Mouse (Mus musculus): ENCODE measurements around the gene Parp4. TPM values are rescaled to one million over a fixed set of nuclear protein-coding genes. Genes with fewer than 3 reads are reported as not detected.

Parp4 gene
- polyA plus RNA-seq, 1 experiment from 2014 or later, result 10.6 TPM

- Histone ChIP-seq H3K9me3 (ENCODE audit: low read length) (no peaks in the 10 kb centered on the region), H3K27me3 (replicated peaks; ENCODE audit: insufficient read depth, low read length) (no peaks in the 10 kb centered on the region), H3K4me1 (ENCODE audit: insufficient read depth, low read depth, low read length) (peaks cover 7% of the 10 kb centered on the region; the same call in 1 of the 2 replicates), H3K27ac (ENCODE audit: low read length) (peak within 1 kb of the TSS; percentile 93), H3K4me2 (replicated peaks; ENCODE audit: low read depth, low read length) (peak within 1 kb of the TSS; percentile 78), H3K9ac (replicated peaks; ENCODE audit: low read depth) (peak within 1 kb of the TSS; percentile 60), H3K36me3 (ENCODE audit: insufficient read depth, low read length) (peaks cover 7% of the 10 kb centered on the region), H3K4me3 (ENCODE audit: low read depth, low read length) (peak within 1 kb of the TSS; percentile 84)
- TF ChIP-seq EP300 (IDR thresholded peaks at IDR 0.05) (no peak), CTCF (IDR thresholded peaks at IDR 0.05) (no peak)
- WGBS, result under 1% methylated on average over 68 of the region's 70 CpGs
- peak; percentile 99 for DNase-seq (ENCODE audit: low spot score)
- peak; percentile 100 for ATAC-seq
These were observed 92.8 kb downstream of the Parp4 start, which contains the start of gene Mphosph8 for GRCm38 (mm10) chr14:56667969-56668802. Gene Mphosph8, plus strand, starts transcription at chr14:56668248.

- H3K4me3 ChIP-seq (ENCODE audit: low read depth, low read length), result peak overlapping the region; percentile 84
- ATAC-seq (no peak), DNase-seq (ENCODE audit: low spot score) (no peak)
- 3% methylated on average over 13 of the region's 13 CpGs for WGBS
- peaks cover 7% of the 10 kb centered on the region; the same call in 1 of the 2 replicates for H3K4me1 ChIP-seq (ENCODE audit: insufficient read depth, low read depth, low read length)
- H3K27ac ChIP-seq (ENCODE audit: low read length), result peak overlapping the region; percentile 93; the same call in 1 of the 2 replicates
- no peaks in the 10 kb centered on the region for H3K27me3 ChIP-seq (replicated peaks; ENCODE audit: insufficient read depth, low read length)
- no peaks in the 10 kb centered on the region for H3K9me3 ChIP-seq (ENCODE audit: low read length)
- peak overlapping the region; percentile 78 for H3K4me2 ChIP-seq (replicated peaks; ENCODE audit: low read depth, low read length)
- H3K36me3 ChIP-seq (ENCODE audit: insufficient read depth, low read length), result peaks cover 8% of the 10 kb centered on the region
- no peak for TF ChIP-seq CTCF (IDR thresholded peaks at IDR 0.05)
- TF ChIP-seq EP300 (IDR thresholded peaks at IDR 0.05), result no peak
- peak overlapping the region; percentile 60; the same call in 1 of the 2 replicates for H3K9ac ChIP-seq (replicated peaks; ENCODE audit: low read depth)
These were observed 93.7 kb downstream of the Parp4 start for GRCm38 (mm10) chr14:56669046-56669620.

- DNase-seq (ENCODE audit: low spot score), result peak; percentile 26
- Histone ChIP-seq H3K27ac (ENCODE audit: low read length) (no peak overlapping the region), H3K27me3 (replicated peaks; ENCODE audit: insufficient read depth, low read length) (no peaks in the 10 kb centered on the region), H3K36me3 (ENCODE audit: insufficient read depth, low read length) (peaks cover 31% of the 10 kb centered on the region; the same call in 1 of the 2 replicates), H3K9me3 (ENCODE audit: low read length) (no peaks in the 10 kb centered on the region), H3K9ac (replicated peaks; ENCODE audit: low read depth) (no peak overlapping the region), H3K4me1 (ENCODE audit: insufficient read depth, low read depth, low read length) (no peaks in the 10 kb centered on the region), H3K4me3 (ENCODE audit: low read depth, low read length) (no peak overlapping the region), H3K4me2 (replicated peaks; ENCODE audit: low read depth, low read length) (no peak overlapping the region)
- 21% methylated on average over 1 of the region's 1 CpGs for WGBS
- peak; percentile 26; the same call in 1 of the 2 replicates for ATAC-seq
- no peak for TF ChIP-seq EP300 (IDR thresholded peaks at IDR 0.05)
- TF ChIP-seq CTCF (IDR thresholded peaks at IDR 0.05), result no peak
These were observed 110.0 kb downstream of the Parp4 start for GRCm38 (mm10) chr14:56685426-56685825.

- no peak for ATAC-seq
- Histone ChIP-seq H3K27ac (ENCODE audit: low read length) (no peak overlapping the region), H3K36me3 (ENCODE audit: insufficient read depth, low read length) (peaks cover 50% of the 10 kb centered on the region)
These were observed 113.7 kb downstream of the Parp4 start for GRCm38 (mm10) chr14:56689116-56689515.

GRCm38 (mm10) chr14:56689766-56690165 lies 114.3 kb downstream of the Parp4 start:
- no peaks in the 10 kb centered on the region for H3K4me1 ChIP-seq (ENCODE audit: insufficient read depth, low read depth, low read length)
- H3K27me3 ChIP-seq (replicated peaks; ENCODE audit: insufficient read depth, low read length), result no peaks in the 10 kb centered on the region
- no peak overlapping the region for H3K9ac ChIP-seq (replicated peaks; ENCODE audit: low read depth)
- DNase-seq (ENCODE audit: low spot score) (no peak), ATAC-seq (no peak)
- no peak overlapping the region for H3K4me3 ChIP-seq (ENCODE audit: low read depth, low read length)
- no peaks in the 10 kb centered on the region for H3K9me3 ChIP-seq (ENCODE audit: low read length)
- TF ChIP-seq CTCF (IDR thresholded peaks at IDR 0.05), result no peak
- no peak for TF ChIP-seq EP300 (IDR thresholded peaks at IDR 0.05)
- 92% methylated on average over 1 of the region's 1 CpGs for WGBS
- H3K27ac ChIP-seq (ENCODE audit: low read length), result no peak overlapping the region
- no peak overlapping the region for H3K4me2 ChIP-seq (replicated peaks; ENCODE audit: low read depth, low read length)
- peaks cover 46% of the 10 kb centered on the region for H3K36me3 ChIP-seq (ENCODE audit: insufficient read depth, low read length)

More at GRCm38 (mm10) chr14:56689116-56689515, 113.7 kb downstream of the Parp4 start:
- Histone ChIP-seq H3K27me3 (replicated peaks; ENCODE audit: insufficient read depth, low read length) (no peaks in the 10 kb centered on the region), H3K4me2 (replicated peaks; ENCODE audit: low read depth, low read length) (no peak overlapping the region), H3K9ac (replicated peaks; ENCODE audit: low read depth) (no peak overlapping the region), H3K4me3 (ENCODE audit: low read depth, low read length) (no peak overlapping the region), H3K4me1 (ENCODE audit: insufficient read depth, low read depth, low read length) (no peaks in the 10 kb centered on the region), H3K9me3 (ENCODE audit: low read length) (no peaks in the 10 kb centered on the region)
- 78% methylated on average over 1 of the region's 1 CpGs for WGBS
- no peak for TF ChIP-seq EP300 (IDR thresholded peaks at IDR 0.05)
- TF ChIP-seq CTCF (IDR thresholded peaks at IDR 0.05), result no peak
- no peak for DNase-seq (ENCODE audit: low spot score)

GRCm38 (mm10) chr14:56695495-56695894 lies 120.1 kb downstream of the Parp4 start:
- no peak for TF ChIP-seq CTCF (IDR thresholded peaks at IDR 0.05)
- no peak for TF ChIP-seq EP300 (IDR thresholded peaks at IDR 0.05)
- 73% methylated on average over 3 of the region's 3 CpGs for WGBS
- ATAC-seq, result no peak

More at GRCm38 (mm10) chr14:56695495-56695894, 120.1 kb downstream of the Parp4 start:
- no peak overlapping the region for H3K4me3 ChIP-seq (ENCODE audit: low read depth, low read length)
- H3K9me3 ChIP-seq (ENCODE audit: low read length), result no peaks in the 10 kb centered on the region
- no peak overlapping the region for H3K9ac ChIP-seq (replicated peaks; ENCODE audit: low read depth)
- H3K4me1 ChIP-seq (ENCODE audit: insufficient read depth, low read depth, low read length), result no peaks in the 10 kb centered on the region
- no peak overlapping the region for H3K27ac ChIP-seq (ENCODE audit: low read length)
- peaks cover 65% of the 10 kb centered on the region for H3K36me3 ChIP-seq (ENCODE audit: insufficient read depth, low read length)
- no peak overlapping the region for H3K4me2 ChIP-seq (replicated peaks; ENCODE audit: low read depth, low read length)
- no peak for DNase-seq (ENCODE audit: low spot score)
- H3K27me3 ChIP-seq (replicated peaks; ENCODE audit: insufficient read depth, low read length), result no peaks in the 10 kb centered on the region
